Mouse (Mus musculus) ES-E14 (cell line): Measurements from ENCODE around the gene Hoxd11. TPM values are rescaled to one million over a fixed set of nuclear protein-coding genes. Genes with fewer than 3 reads are reported as not detected.
A peak's percentile ranks its signal among the peaks of the same experiment; 100 is the strongest.

Experiments used
- DNase-seq: peaks from one replicate; pipeline ENCODE4 v3.0.0-alpha.2; 2013; ENCODE audit warnings: low read depth, low spot score
- H3K27ac ChIP-seq: 2 replicates; pipeline ENCODE4 v1.5.1; 2012; ENCODE audit warnings: low read depth, mild to moderate bottlenecking, low read length, moderate library complexity, mixed read lengths; ENCODE audit not compliant: poor library complexity, insufficient read depth, severe bottlenecking
- H3K36me3 ChIP-seq: 2 replicates; pipeline ENCODE4 v1.6.1; 2012; ENCODE audit warnings: mild to moderate bottlenecking, low read length, moderate library complexity, mixed read lengths; ENCODE audit not compliant: control insufficient read depth, poor library complexity, insufficient read depth, severe bottlenecking
- H3K4me1 ChIP-seq, 2 experiments: fragments of 150-350 bp in 1 of 2; sonication (generic) in 1 of 2; 2 replicates each; pipeline ENCODE4 v1.6.1; 2012; ENCODE audit warnings: low read length in 2 of 2, mild to moderate bottlenecking in 1 of 2, mixed read lengths in 1 of 2; ENCODE audit not compliant: control insufficient read depth in 2 of 2, insufficient read depth in 2 of 2, poor library complexity in 1 of 2
- H3K4me3 ChIP-seq, 2 experiments: fragments of 150-350 bp in 1 of 2; sonication (generic) in 1 of 2; 2 replicates each; pipeline ENCODE4 v1.5.1; 2012; ENCODE audit warnings: low read length in 2 of 2, low read depth in 1 of 2, mild to moderate bottlenecking in 1 of 2, mixed read lengths in 1 of 2; ENCODE audit not compliant: insufficient read depth in 1 of 2, poor library complexity in 1 of 2, severe bottlenecking in 1 of 2
- H3K9ac ChIP-seq: 2 replicates; pipeline ENCODE4 v1.6.1; 2012; ENCODE audit warnings: low read depth, mild to moderate bottlenecking, low read length, mixed read lengths; ENCODE audit not compliant: poor library complexity, insufficient read depth, severe bottlenecking
- H3K9me3 ChIP-seq: fragments of 150-350 bp; sonication (generic); 2 replicates; pipeline ENCODE4 v1.6.1; 2012; ENCODE audit warnings: low read depth, mild to moderate bottlenecking, low read length; ENCODE audit not compliant: control insufficient read depth, insufficient read depth
- CHD2 ChIP-seq: IDR thresholded peaks from 2 replicates; pipeline ENCODE4 v1.6.1; 2014; ENCODE audit warnings: mild to moderate bottlenecking, low read depth, low read length, inconsistent platforms
- HCFC1 ChIP-seq: IDR thresholded peaks from 2 replicates; pipeline ENCODE4 v1.6.1; 2012; ENCODE audit warnings: low read length, inconsistent platforms, borderline replicate concordance; ENCODE audit not compliant: insufficient read depth
- MAFK ChIP-seq: IDR thresholded peaks from 2 replicates; pipeline ENCODE4 v1.6.1; 2014; ENCODE audit warnings: mild to moderate bottlenecking, low read depth, low read length, inconsistent platforms; ENCODE audit not compliant: insufficient read depth
- ZC3H11A ChIP-seq: IDR thresholded peaks from 2 replicates; pipeline ENCODE4 v1.6.1; 2012; ENCODE audit warnings: low read depth, mild to moderate bottlenecking, inconsistent platforms, low read length, borderline replicate concordance
- ZNF384 ChIP-seq: IDR thresholded peaks from 2 replicates; pipeline ENCODE4 v1.6.1; 2012; ENCODE audit warnings: low read depth, low read length, inconsistent platforms
- in situ Hi-C, 2 experiments: fragments of 600-800 bp; cut with MboI; formaldehyde crosslinking; loops; one replicate each; pipeline ENCODE4 v1.15.1; 2025; ENCODE audit warnings: low sequenced_read_pairs in 2 of 2, inconsistent platforms in 1 of 2; ENCODE audit not compliant: unreplicated experiment in 2 of 2
- total RNA-seq: library from RNA; depleted of rRNA; stranded (reverse); fragments of 300-350 nt; gene quantifications from 2 replicates; pipeline ENCODE4 v1.2.3, GENCODE M21; 2012; rRNA removed

The Hoxd11 gene
- total RNA-seq, result 0.11 and 0.18 TPM in 2 replicates

DNA sequence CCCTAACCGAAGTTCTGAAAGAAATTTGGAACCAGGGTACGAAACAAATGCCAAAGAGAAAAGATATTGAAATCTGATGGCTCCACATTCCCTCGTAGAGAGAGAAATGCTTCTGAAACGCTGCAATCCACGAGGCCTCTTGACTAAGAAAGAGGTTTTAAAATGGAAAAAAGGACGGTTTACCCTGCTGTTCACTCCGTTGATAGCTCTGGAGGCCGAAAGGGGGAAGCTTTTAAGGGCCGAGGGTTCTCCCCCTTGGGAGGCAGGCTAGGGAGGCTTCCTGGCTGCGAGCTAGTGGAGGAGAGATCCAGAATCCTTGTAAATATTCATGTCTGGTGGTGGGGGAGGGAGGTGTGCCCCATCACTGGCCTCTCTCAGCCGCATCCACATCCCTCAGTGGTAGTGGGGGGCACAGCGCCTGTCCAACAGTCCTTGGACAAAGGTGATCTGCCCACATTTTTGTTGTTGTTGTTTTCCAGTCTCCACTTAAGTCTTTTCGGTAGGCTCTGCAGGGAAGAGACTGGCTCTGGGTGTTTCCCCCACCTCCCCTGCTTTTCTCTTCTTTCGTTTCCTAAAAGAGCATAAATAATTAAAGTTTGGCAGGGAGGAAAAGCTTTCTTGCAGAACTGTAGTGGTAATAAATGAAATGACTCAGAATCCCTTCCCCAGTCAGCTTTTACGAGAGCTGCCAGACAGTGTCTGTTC, at the start of gene Hoxd11:
Gene Hoxd11, plus strand, starts transcription at position 667 of the 705 bp plus-strand sequence.
- Histone ChIP-seq H3K27ac (no peak within 1 kb of the TSS), H3K9ac (no peak within 1 kb of the TSS), H3K4me1 (peaks cover 0 to 10% of the 10 kb centered on the region in 2 experiments; a peak in 1 of 4 replicates), H3K4me3 (peak within 1 kb of the TSS in 1 of 2 experiments; percentile 23; a peak in 2 of 4 replicates), H3K9me3 (no peaks in the 10 kb centered on the region), H3K36me3 (no peaks in the 10 kb centered on the region)
- in situ Hi-C loops, result loop anchor here in 1 of 2 experiments (25.0 kb wide), 1 partner anchor 908 kb away; no protein-coding TSS in a partner anchor
- no peak for TF ChIP-seq ZNF384
- TF ChIP-seq MAFK, result no peak
- TF ChIP-seq HCFC1, result no peak
- TF ChIP-seq CHD2, result no peak
- TF ChIP-seq ZC3H11A, result no peak
- DNase-seq, result no peak

DNA sequence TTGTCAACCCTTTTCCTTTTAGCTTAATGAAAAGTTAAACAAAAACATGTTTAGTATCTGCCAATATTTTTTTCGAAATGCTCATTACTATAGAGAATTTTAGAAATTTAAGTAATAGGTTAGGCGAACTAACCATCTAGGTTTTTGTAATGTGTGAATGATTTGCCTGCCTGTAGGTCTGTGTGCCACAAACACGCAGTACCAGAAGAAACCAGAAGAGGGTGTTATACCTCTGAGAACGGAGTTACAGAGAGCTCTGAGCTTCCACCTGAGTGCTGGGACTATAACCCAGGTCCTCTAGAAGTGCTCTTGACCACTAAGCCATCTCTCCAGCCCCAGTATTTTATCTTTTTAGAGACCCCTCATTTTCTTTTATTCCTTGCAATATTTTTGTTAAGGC, 43.9 kb upstream of the Hoxd11 start:
- in situ Hi-C loops, result no loop called here
- Histone ChIP-seq H3K27ac (no peak overlapping the region), H3K4me3 (no peak overlapping the region), H3K4me1 (no peaks in the 10 kb centered on the region), H3K36me3 (no peaks in the 10 kb centered on the region), H3K9ac (no peak overlapping the region), H3K9me3 (no peaks in the 10 kb centered on the region)
- peak; percentile 33 for DNase-seq
- TF ChIP-seq ZC3H11A (no peak), HCFC1 (no peak), ZNF384 (no peak), CHD2 (no peak), MAFK (no peak)

DNA sequence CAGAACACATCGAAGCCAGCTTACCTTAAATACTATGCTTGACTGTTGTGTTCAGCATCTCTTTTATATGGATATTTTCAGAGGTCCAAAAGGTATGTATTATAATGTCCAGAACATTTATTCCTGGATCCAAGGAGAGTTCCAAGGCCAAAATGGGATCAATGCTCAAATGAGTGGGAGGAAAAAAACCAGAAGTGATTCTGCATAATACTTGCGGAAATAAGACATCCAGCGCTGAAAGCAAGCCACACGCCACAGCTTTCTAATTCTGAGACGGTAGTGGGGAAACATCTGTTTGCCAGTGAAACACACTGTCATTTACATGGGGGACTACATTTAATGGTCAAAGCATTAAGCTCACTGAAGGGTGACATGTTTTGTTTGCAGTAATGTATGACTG, 36.9 kb upstream of the Hoxd11 start:
- no peak for TF ChIP-seq ZC3H11A
- TF ChIP-seq MAFK, result no peak
- no peak for TF ChIP-seq CHD2
- DNase-seq, result no peak
- Histone ChIP-seq H3K27ac (no peak overlapping the region), H3K4me1 (no peaks in the 10 kb centered on the region), H3K9me3 (no peaks in the 10 kb centered on the region), H3K36me3 (no peaks in the 10 kb centered on the region), H3K4me3 (no peak overlapping the region), H3K9ac (no peak overlapping the region)
- in situ Hi-C loops, result loop anchor here in 1 of 2 experiments (10.0 kb wide), 1 partner anchor 578 kb away; no protein-coding TSS in a partner anchor

DNA sequence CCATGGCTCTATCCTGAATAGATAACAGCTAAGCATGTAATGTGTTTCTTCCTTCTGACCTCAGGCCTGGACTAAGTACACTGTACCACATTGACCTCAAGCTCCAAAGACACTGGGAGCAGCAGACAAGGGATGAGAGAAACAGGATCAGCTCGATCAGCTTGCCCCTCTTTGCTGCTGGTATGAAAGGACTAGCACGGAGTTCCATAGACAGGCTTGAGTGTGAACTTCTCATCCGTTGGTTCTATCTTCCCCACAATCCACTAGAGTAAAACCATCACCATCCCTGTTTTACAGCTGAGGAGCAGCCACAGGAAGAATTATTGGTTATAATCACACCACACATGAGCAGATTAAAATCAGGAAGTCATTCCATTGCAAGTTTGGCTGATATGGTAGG, 33.7 kb upstream of the Hoxd11 start:
- Histone ChIP-seq H3K4me1 (no peaks in the 10 kb centered on the region), H3K9ac (no peak overlapping the region), H3K4me3 (no peak overlapping the region), H3K27ac (no peak overlapping the region), H3K36me3 (no peaks in the 10 kb centered on the region), H3K9me3 (no peaks in the 10 kb centered on the region)
- no peak for TF ChIP-seq MAFK
- no peak for TF ChIP-seq CHD2
- TF ChIP-seq ZC3H11A, result no peak
- in situ Hi-C loops, result loop anchor here in 1 of 2 experiments (10.0 kb wide), 1 partner anchor 581 kb away; no protein-coding TSS in a partner anchor
- no peak for DNase-seq

DNA sequence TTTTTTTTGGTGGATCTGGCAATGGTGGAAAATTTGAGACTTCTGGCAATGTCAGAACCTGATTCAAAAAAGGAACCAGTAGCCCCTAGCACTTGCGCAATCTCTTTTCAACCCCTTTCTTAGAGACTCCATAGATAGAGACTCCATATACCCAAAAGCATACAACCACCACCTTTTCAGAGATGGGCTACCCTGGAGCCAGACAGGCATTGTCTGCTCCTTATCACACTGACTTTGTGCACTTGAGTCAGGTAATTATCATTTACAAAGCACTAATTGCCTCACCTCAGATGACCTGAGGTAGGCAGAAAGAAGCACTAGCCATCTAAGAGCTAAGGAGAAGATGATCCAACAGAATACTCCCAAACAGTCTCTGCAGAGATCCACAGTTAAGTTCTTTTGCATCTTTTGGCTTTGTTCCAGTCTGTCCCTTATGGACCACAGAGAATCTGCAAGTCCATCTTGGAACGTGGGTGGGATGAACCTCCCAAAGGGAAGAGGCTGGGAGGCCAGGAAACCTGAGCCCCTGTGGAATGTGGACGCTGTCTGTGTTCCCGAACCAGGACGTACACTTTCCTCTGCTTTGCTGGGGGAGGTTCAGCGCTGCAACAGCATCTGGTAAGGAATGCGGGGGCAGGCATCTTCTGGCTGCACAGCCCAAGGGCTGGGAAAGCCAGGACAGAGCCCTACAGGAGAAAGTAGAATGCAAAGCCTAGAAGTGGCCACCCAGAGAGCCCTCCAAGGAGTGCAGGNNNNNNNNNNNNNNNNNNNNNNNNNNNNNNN, 32.1 kb upstream of the Hoxd11 start:
- DNase-seq, result no peak
- no peaks in the 10 kb centered on the region for H3K36me3 ChIP-seq
- H3K9me3 ChIP-seq, result no peaks in the 10 kb centered on the region
- TF ChIP-seq ZNF384 (no peak), HCFC1 (no peak), CHD2 (no peak), MAFK (no peak), ZC3H11A (no peak)
- H3K4me3 ChIP-seq, result no peak overlapping the region
- in situ Hi-C loops, result loop anchor here in 1 of 2 experiments (10.0 kb wide), 1 partner anchor 582 kb away; no protein-coding TSS in a partner anchor
- no peaks in the 10 kb centered on the region for H3K4me1 ChIP-seq
- H3K9ac ChIP-seq, result no peak overlapping the region
- no peak overlapping the region for H3K27ac ChIP-seq
